Mouse (Mus musculus): ENCODE measurements around the gene Degs2. TPM values are rescaled to one million over a fixed set of nuclear protein-coding genes. Genes with fewer than 3 reads are reported as not detected.
A peak's percentile ranks its signal among the peaks of the same experiment; 100 is the strongest.
"Not testable (repeated sequence)": the region's sequence is repeated elsewhere in the genome, so short reads cannot be mapped to it uniquely, and the experiment has no call there.

Degs2 gene
- polyA plus RNA-seq, 1 experiment: 0.33 TPM

- Histone ChIP-seq H3K4me3 (ENCODE audit: control insufficient read depth, low read depth, low read length) (no peak overlapping the region), H3K36me3 (ENCODE audit: control insufficient read depth, insufficient read depth, low read length) (no peaks in the 10 kb centered on the region), H3K4me1 (ENCODE audit: control insufficient read depth, insufficient read depth, low read length) (no peaks in the 10 kb centered on the region), H3K27ac (ENCODE audit: control insufficient read depth, insufficient read depth, low read depth, low read length) (no peak overlapping the region), H3K27me3 (ENCODE audit: control insufficient read depth, insufficient read depth, low read length) (no peaks in the 10 kb centered on the region)
- TF ChIP-seq POLR2A (IDR thresholded peaks at IDR 0.05; ENCODE audit: control insufficient read depth, low read depth, low read length): no peak
- TF ChIP-seq CTCF (IDR thresholded peaks at IDR 0.05; ENCODE audit: control insufficient read depth, insufficient read depth, insufficient replicate concordance, low read depth, low read length): no peak
Measured at GRCm38 (mm10) chr12:108738745-108739144, 36.6 kb upstream of the Degs2 start.

GRCm38 (mm10) chr12:108737838-108738237, 35.7 kb upstream of the Degs2 start:
- Histone ChIP-seq H3K27me3 (ENCODE audit: control insufficient read depth, insufficient read depth, low read length) (no peaks in the 10 kb centered on the region), H3K36me3 (ENCODE audit: control insufficient read depth, insufficient read depth, low read length) (no peaks in the 10 kb centered on the region), H3K4me3 (ENCODE audit: control insufficient read depth, low read depth, low read length) (no peak overlapping the region), H3K27ac (ENCODE audit: control insufficient read depth, insufficient read depth, low read depth, low read length) (no peak overlapping the region), H3K4me1 (ENCODE audit: control insufficient read depth, insufficient read depth, low read length) (no peaks in the 10 kb centered on the region)
- TF ChIP-seq POLR2A (IDR thresholded peaks at IDR 0.05; ENCODE audit: control insufficient read depth, low read depth, low read length) (no peak), CTCF (IDR thresholded peaks at IDR 0.05; ENCODE audit: control insufficient read depth, insufficient read depth, insufficient replicate concordance, low read depth, low read length) (no peak)

GRCm38 (mm10) chr12:108734386-108734785, 32.3 kb upstream of the Degs2 start:
- Histone ChIP-seq H3K36me3 (ENCODE audit: control insufficient read depth, insufficient read depth, low read length) (no peaks in the 10 kb centered on the region), H3K4me1 (ENCODE audit: control insufficient read depth, insufficient read depth, low read length) (no peaks in the 10 kb centered on the region), H3K4me3 (ENCODE audit: control insufficient read depth, low read depth, low read length) (no peak overlapping the region), H3K27ac (ENCODE audit: control insufficient read depth, insufficient read depth, low read depth, low read length) (no peak overlapping the region), H3K27me3 (ENCODE audit: control insufficient read depth, insufficient read depth, low read length) (no peaks in the 10 kb centered on the region)
- TF ChIP-seq CTCF (IDR thresholded peaks at IDR 0.05; ENCODE audit: control insufficient read depth, insufficient read depth, insufficient replicate concordance, low read depth, low read length) (no peak), POLR2A (IDR thresholded peaks at IDR 0.05; ENCODE audit: control insufficient read depth, low read depth, low read length) (no peak)

- Histone ChIP-seq H3K4me3 (ENCODE audit: control insufficient read depth, low read depth, low read length) (no peak overlapping the region), H3K27ac (ENCODE audit: control insufficient read depth, insufficient read depth, low read depth, low read length) (no peak overlapping the region), H3K36me3 (ENCODE audit: control insufficient read depth, insufficient read depth, low read length) (no peaks in the 10 kb centered on the region), H3K27me3 (ENCODE audit: control insufficient read depth, insufficient read depth, low read length) (no peaks in the 10 kb centered on the region), H3K4me1 (ENCODE audit: control insufficient read depth, insufficient read depth, low read length) (no peaks in the 10 kb centered on the region; the same call in 1 of the 2 replicates)
- no peak for TF ChIP-seq POLR2A (IDR thresholded peaks at IDR 0.05; ENCODE audit: control insufficient read depth, low read depth, low read length)
- no peak for TF ChIP-seq CTCF (IDR thresholded peaks at IDR 0.05; ENCODE audit: control insufficient read depth, insufficient read depth, insufficient replicate concordance, low read depth, low read length)
Measured at GRCm38 (mm10) chr12:108723841-108724240, 21.7 kb upstream of the Degs2 start.

GRCm38 (mm10) chr12:108722464-108722863, 20.3 kb upstream of the Degs2 start:
- Histone ChIP-seq H3K27me3 (ENCODE audit: control insufficient read depth, insufficient read depth, low read length) (no peaks in the 10 kb centered on the region), H3K4me3 (ENCODE audit: control insufficient read depth, low read depth, low read length) (no peak overlapping the region), H3K27ac (ENCODE audit: control insufficient read depth, insufficient read depth, low read depth, low read length) (no peak overlapping the region), H3K4me1 (ENCODE audit: control insufficient read depth, insufficient read depth, low read length) (no peaks in the 10 kb centered on the region; the same call in 1 of the 2 replicates), H3K36me3 (ENCODE audit: control insufficient read depth, insufficient read depth, low read length) (no peaks in the 10 kb centered on the region)
- TF ChIP-seq CTCF (IDR thresholded peaks at IDR 0.05; ENCODE audit: control insufficient read depth, insufficient read depth, insufficient replicate concordance, low read depth, low read length) (no peak), POLR2A (IDR thresholded peaks at IDR 0.05; ENCODE audit: control insufficient read depth, low read depth, low read length) (no peak)

- TF ChIP-seq CTCF (IDR thresholded peaks at IDR 0.05; ENCODE audit: control insufficient read depth, insufficient read depth, insufficient replicate concordance, low read depth, low read length) (no peak), POLR2A (IDR thresholded peaks at IDR 0.05; ENCODE audit: control insufficient read depth, low read depth, low read length) (no peak)
- H3K4me3 ChIP-seq (ENCODE audit: control insufficient read depth, low read depth, low read length): no peak overlapping the region
- H3K4me1 ChIP-seq (ENCODE audit: control insufficient read depth, insufficient read depth, low read length): no peaks in the 10 kb centered on the region; the same call in 1 of the 2 replicates
- H3K36me3 ChIP-seq (ENCODE audit: control insufficient read depth, insufficient read depth, low read length): no peaks in the 10 kb centered on the region
- no peaks in the 10 kb centered on the region for H3K27me3 ChIP-seq (ENCODE audit: control insufficient read depth, insufficient read depth, low read length)
- H3K27ac ChIP-seq (ENCODE audit: control insufficient read depth, insufficient read depth, low read depth, low read length): no peak overlapping the region
Measured at GRCm38 (mm10) chr12:108718485-108718884, 16.4 kb upstream of the Degs2 start.

- TF ChIP-seq POLR2A (IDR thresholded peaks at IDR 0.05; ENCODE audit: control insufficient read depth, low read depth, low read length): no peak
- TF ChIP-seq CTCF (IDR thresholded peaks at IDR 0.05; ENCODE audit: control insufficient read depth, insufficient read depth, insufficient replicate concordance, low read depth, low read length): no peak
- Histone ChIP-seq H3K4me3 (ENCODE audit: control insufficient read depth, low read depth, low read length) (no peak overlapping the region), H3K27ac (ENCODE audit: control insufficient read depth, insufficient read depth, low read depth, low read length) (no peak overlapping the region), H3K27me3 (ENCODE audit: control insufficient read depth, insufficient read depth, low read length) (no peaks in the 10 kb centered on the region), H3K36me3 (ENCODE audit: control insufficient read depth, insufficient read depth, low read length) (no peaks in the 10 kb centered on the region), H3K4me1 (ENCODE audit: control insufficient read depth, insufficient read depth, low read length) (no peaks in the 10 kb centered on the region; the same call in 1 of the 2 replicates)
Measured at GRCm38 (mm10) chr12:108715854-108716253, 13.7 kb upstream of the Degs2 start.

GRCm38 (mm10) chr12:108713972-108714371, 11.9 kb upstream of the Degs2 start:
- TF ChIP-seq CTCF (IDR thresholded peaks at IDR 0.05; ENCODE audit: control insufficient read depth, insufficient read depth, insufficient replicate concordance, low read depth, low read length): peak; percentile 27; the same call in 1 of the 2 replicates
- not testable (repeated sequence) for H3K4me3 ChIP-seq (ENCODE audit: control insufficient read depth, low read depth, low read length)

More at GRCm38 (mm10) chr12:108713972-108714371, 11.9 kb upstream of the Degs2 start:
- H3K36me3 ChIP-seq (ENCODE audit: control insufficient read depth, insufficient read depth, low read length); H3K27ac ChIP-seq (ENCODE audit: control insufficient read depth, insufficient read depth, low read depth, low read length); H3K27me3 ChIP-seq (ENCODE audit: control insufficient read depth, insufficient read depth, low read length); H3K4me1 ChIP-seq (ENCODE audit: control insufficient read depth, insufficient read depth, low read length): not testable (repeated sequence)

Data from testis, adult 2 months (tissue).